Mouse (Mus musculus): ENCODE results near the gene R3hdml. TPM values are rescaled to one million over a fixed set of nuclear protein-coding genes. Genes with fewer than 3 reads are reported as not detected.
"Not testable (repeated sequence)": the region's sequence is repeated elsewhere in the genome, so short reads cannot be mapped to it uniquely, and the experiment has no call there.

R3hdml gene
- polyA plus RNA-seq, 1 experiment, result 44.0 TPM

- Histone ChIP-seq H3K27me3 (ENCODE audit: control insufficient read depth, insufficient read depth, insufficient read length) (peaks cover 7% of the 10 kb centered on the region), H3K4me3 (no peak overlapping the region), H3K4me2 (ENCODE audit: low read depth) (peak overlapping the region; percentile 45), H3K79me2 (ENCODE audit: control insufficient read depth, insufficient read depth) (no peaks in the 10 kb centered on the region), H3K36me3 (ENCODE audit: control insufficient read depth, insufficient read depth) (no peaks in the 10 kb centered on the region), H3ac (ENCODE audit: control insufficient read depth, insufficient read length) (no peak overlapping the region)
- TF ChIP-seq POLR2AphosphoS2 (IDR thresholded peaks at IDR 0.05; ENCODE audit: insufficient read length, low read depth) (no peak), MAX (IDR thresholded peaks at IDR 0.05; ENCODE audit: low read depth) (no peak), TCF12 (IDR thresholded peaks at IDR 0.05; ENCODE audit: insufficient read depth, poor library complexity, severe bottlenecking) (no peak), TCF3 (IDR thresholded peaks at IDR 0.05; ENCODE audit: insufficient read length, low read depth) (no peak), MYOG (IDR thresholded peaks at IDR 0.05; ENCODE audit: control insufficient read depth in 1 of 3, insufficient read depth in 1 of 3, insufficient read length in 2 of 3, low read depth in 2 of 3) (peak in 2 of 3 experiments; percentile 44 to 76), SRF (IDR thresholded peaks at IDR 0.05; ENCODE audit: control insufficient read depth, insufficient read length, low read depth) (no peak), REST (IDR thresholded peaks at IDR 0.05; ENCODE audit: insufficient read depth, insufficient read length) (no peak), USF1 (IDR thresholded peaks at IDR 0.05; ENCODE audit: low read depth) (no peak), MYOD1 (IDR thresholded peaks at IDR 0.05; ENCODE audit: control insufficient read depth in 1 of 3, insufficient read length in 2 of 3, low read depth in 2 of 3) (peak in 2 of 3 experiments; percentile 45 to 90), POLR2A (IDR thresholded peaks at IDR 0.05; ENCODE audit: insufficient read length, low read depth) (no peak), CEBPB (IDR thresholded peaks at IDR 0.05; ENCODE audit: insufficient read depth, poor library complexity, severe bottlenecking) (no peak), E2F4 (IDR thresholded peaks at IDR 0.05; ENCODE audit: insufficient read depth) (no peak)
Observed at GRCm38 (mm10) chr2:163459380-163459779, 32.7 kb upstream of the R3hdml start.

- Histone ChIP-seq H3ac (ENCODE audit: control insufficient read depth, insufficient read length) (no peak overlapping the region), H3K4me3 (no peak overlapping the region), H3K4me2 (ENCODE audit: low read depth) (no peak overlapping the region), H3K27me3 (ENCODE audit: control insufficient read depth, insufficient read depth, insufficient read length) (no peaks in the 10 kb centered on the region), H3K79me2 (ENCODE audit: control insufficient read depth, insufficient read depth) (no peaks in the 10 kb centered on the region), H3K36me3 (ENCODE audit: control insufficient read depth, insufficient read depth) (no peaks in the 10 kb centered on the region)
- TF ChIP-seq MYOD1 (IDR thresholded peaks at IDR 0.05; ENCODE audit: control insufficient read depth in 1 of 3, insufficient read length in 2 of 3, low read depth in 2 of 3) (no peak), USF1 (IDR thresholded peaks at IDR 0.05; ENCODE audit: low read depth) (no peak), POLR2AphosphoS2 (IDR thresholded peaks at IDR 0.05; ENCODE audit: insufficient read length, low read depth) (no peak), SRF (IDR thresholded peaks at IDR 0.05; ENCODE audit: control insufficient read depth, insufficient read length, low read depth) (no peak), CEBPB (IDR thresholded peaks at IDR 0.05; ENCODE audit: insufficient read depth, poor library complexity, severe bottlenecking) (no peak), TCF12 (IDR thresholded peaks at IDR 0.05; ENCODE audit: insufficient read depth, poor library complexity, severe bottlenecking) (no peak), REST (IDR thresholded peaks at IDR 0.05; ENCODE audit: insufficient read depth, insufficient read length) (no peak), POLR2A (IDR thresholded peaks at IDR 0.05; ENCODE audit: insufficient read length, low read depth) (no peak), TCF3 (IDR thresholded peaks at IDR 0.05; ENCODE audit: insufficient read length, low read depth) (no peak), MYOG (IDR thresholded peaks at IDR 0.05; ENCODE audit: control insufficient read depth in 1 of 3, insufficient read depth in 1 of 3, insufficient read length in 2 of 3, low read depth in 2 of 3) (no peak), E2F4 (IDR thresholded peaks at IDR 0.05; ENCODE audit: insufficient read depth) (no peak), MAX (IDR thresholded peaks at IDR 0.05; ENCODE audit: low read depth) (no peak)
Observed at GRCm38 (mm10) chr2:163460622-163461021, 31.5 kb upstream of the R3hdml start.

- H3K79me2 ChIP-seq (ENCODE audit: control insufficient read depth, insufficient read depth); H3K36me3 ChIP-seq (ENCODE audit: control insufficient read depth, insufficient read depth); H3ac ChIP-seq (ENCODE audit: control insufficient read depth, insufficient read length); H3K4me2 ChIP-seq (ENCODE audit: low read depth); H3K27me3 ChIP-seq (ENCODE audit: control insufficient read depth, insufficient read depth, insufficient read length); H3K4me3 ChIP-seq: not testable (repeated sequence)
- TF ChIP-seq MYOG (IDR thresholded peaks at IDR 0.05; ENCODE audit: control insufficient read depth in 1 of 3, insufficient read depth in 1 of 3, insufficient read length in 2 of 3, low read depth in 2 of 3), result peak in 1 of 3 experiments; percentile 14
- peak in 1 of 3 experiments; percentile 4 for TF ChIP-seq MYOD1 (IDR thresholded peaks at IDR 0.05; ENCODE audit: control insufficient read depth in 1 of 3, insufficient read length in 2 of 3, low read depth in 2 of 3)
Observed at GRCm38 (mm10) chr2:163461307-163461706, 30.8 kb upstream of the R3hdml start.

- H3K4me3 ChIP-seq, result no peak overlapping the region
- no peaks in the 10 kb centered on the region for H3K27me3 ChIP-seq (ENCODE audit: control insufficient read depth, insufficient read depth, insufficient read length)
- no peaks in the 10 kb centered on the region for H3K79me2 ChIP-seq (ENCODE audit: control insufficient read depth, insufficient read depth)
- no peak overlapping the region for H3ac ChIP-seq (ENCODE audit: control insufficient read depth, insufficient read length)
- H3K4me2 ChIP-seq (ENCODE audit: low read depth), result no peak overlapping the region
- H3K36me3 ChIP-seq (ENCODE audit: control insufficient read depth, insufficient read depth), result no peaks in the 10 kb centered on the region
- no peak for TF ChIP-seq E2F4 (IDR thresholded peaks at IDR 0.05; ENCODE audit: insufficient read depth)
- TF ChIP-seq MYOD1 (IDR thresholded peaks at IDR 0.05; ENCODE audit: control insufficient read depth in 1 of 3, insufficient read length in 2 of 3, low read depth in 2 of 3), result no peak
- no peak for TF ChIP-seq CEBPB (IDR thresholded peaks at IDR 0.05; ENCODE audit: insufficient read depth, poor library complexity, severe bottlenecking)
- TF ChIP-seq MYOG (IDR thresholded peaks at IDR 0.05; ENCODE audit: control insufficient read depth in 1 of 3, insufficient read depth in 1 of 3, insufficient read length in 2 of 3, low read depth in 2 of 3), result no peak
- TF ChIP-seq POLR2A (IDR thresholded peaks at IDR 0.05; ENCODE audit: insufficient read length, low read depth), result no peak
- TF ChIP-seq POLR2AphosphoS2 (IDR thresholded peaks at IDR 0.05; ENCODE audit: insufficient read length, low read depth), result no peak
- TF ChIP-seq USF1 (IDR thresholded peaks at IDR 0.05; ENCODE audit: low read depth), result no peak
- TF ChIP-seq TCF3 (IDR thresholded peaks at IDR 0.05; ENCODE audit: insufficient read length, low read depth), result no peak
- no peak for TF ChIP-seq MAX (IDR thresholded peaks at IDR 0.05; ENCODE audit: low read depth)
- no peak for TF ChIP-seq SRF (IDR thresholded peaks at IDR 0.05; ENCODE audit: control insufficient read depth, insufficient read length, low read depth)
- no peak for TF ChIP-seq REST (IDR thresholded peaks at IDR 0.05; ENCODE audit: insufficient read depth, insufficient read length)
- no peak for TF ChIP-seq TCF12 (IDR thresholded peaks at IDR 0.05; ENCODE audit: insufficient read depth, poor library complexity, severe bottlenecking)
Observed at GRCm38 (mm10) chr2:163462386-163462785, 29.7 kb upstream of the R3hdml start.

- no peaks in the 10 kb centered on the region for H3K36me3 ChIP-seq (ENCODE audit: control insufficient read depth, insufficient read depth)
- no peak for TF ChIP-seq MAX (IDR thresholded peaks at IDR 0.05; ENCODE audit: low read depth)
- no peak for TF ChIP-seq POLR2AphosphoS2 (IDR thresholded peaks at IDR 0.05; ENCODE audit: insufficient read length, low read depth)
- TF ChIP-seq USF1 (IDR thresholded peaks at IDR 0.05; ENCODE audit: low read depth), result no peak
- TF ChIP-seq REST (IDR thresholded peaks at IDR 0.05; ENCODE audit: insufficient read depth, insufficient read length), result no peak
- no peak for TF ChIP-seq TCF3 (IDR thresholded peaks at IDR 0.05; ENCODE audit: insufficient read length, low read depth)
- no peak for TF ChIP-seq SRF (IDR thresholded peaks at IDR 0.05; ENCODE audit: control insufficient read depth, insufficient read length, low read depth)
- no peak for TF ChIP-seq MYOD1 (IDR thresholded peaks at IDR 0.05; ENCODE audit: control insufficient read depth in 1 of 3, insufficient read length in 2 of 3, low read depth in 2 of 3)
- TF ChIP-seq POLR2A (IDR thresholded peaks at IDR 0.05; ENCODE audit: insufficient read length, low read depth), result no peak
- TF ChIP-seq E2F4 (IDR thresholded peaks at IDR 0.05; ENCODE audit: insufficient read depth), result no peak
- no peak for TF ChIP-seq CEBPB (IDR thresholded peaks at IDR 0.05; ENCODE audit: insufficient read depth, poor library complexity, severe bottlenecking)
- TF ChIP-seq MYOG (IDR thresholded peaks at IDR 0.05; ENCODE audit: control insufficient read depth in 1 of 3, insufficient read depth in 1 of 3, insufficient read length in 2 of 3, low read depth in 2 of 3), result no peak
- no peak for TF ChIP-seq TCF12 (IDR thresholded peaks at IDR 0.05; ENCODE audit: insufficient read depth, poor library complexity, severe bottlenecking)
- no peaks in the 10 kb centered on the region for H3K27me3 ChIP-seq (ENCODE audit: control insufficient read depth, insufficient read depth, insufficient read length)
- no peak overlapping the region for H3ac ChIP-seq (ENCODE audit: control insufficient read depth, insufficient read length)
- H3K4me2 ChIP-seq (ENCODE audit: low read depth), result no peak overlapping the region
- no peak overlapping the region for H3K4me3 ChIP-seq
- H3K79me2 ChIP-seq (ENCODE audit: control insufficient read depth, insufficient read depth), result no peaks in the 10 kb centered on the region
Observed at GRCm38 (mm10) chr2:163462801-163463200, 29.3 kb upstream of the R3hdml start.

Data from myocyte (in vitro differentiated cells).